Mouse (Mus musculus) neural tube, embryonic 14.5 days (tissue): ENCODE results near the gene Paqr7. TPM values are rescaled to one million over a fixed set of nuclear protein-coding genes. Genes with fewer than 3 reads are reported as not detected.
"Not testable (repeated sequence)": the region's sequence is repeated elsewhere in the genome, so short reads cannot be mapped to it uniquely, and the experiment has no call there.

ENCODE experiments used
- ATAC-seq: fragments of 200-750 bp; cut with Nextera tagmentation; 2 replicates; pipeline ENCODE4 v1.8.0; 2017; ENCODE audit warnings: low read depth, mild to moderate bottlenecking, moderate TSS enrichment, moderate library complexity
- H3K27ac ChIP-seq: fragments of 300-500 bp; sonication (generic); 2 replicates; pipeline ENCODE4 v1.5.1; 2014; ENCODE audit warnings: low read depth, mild to moderate bottlenecking, control low read depth, low read length, moderate library complexity, mixed read lengths
- H3K27me3 ChIP-seq: fragments of 300-500 bp; sonication (generic); 2 replicates; pipeline ENCODE4 v1.6.1; 2014; ENCODE audit warnings: low read length; ENCODE audit not compliant: control insufficient read depth, insufficient read depth
- H3K36me3 ChIP-seq: fragments of 300-500 bp; sonication (generic); 2 replicates; pipeline ENCODE4 v1.6.1; 2014; ENCODE audit warnings: low read length, mixed read lengths; ENCODE audit not compliant: control insufficient read depth, insufficient read depth
- H3K4me1 ChIP-seq: fragments of 300-500 bp; sonication (generic); 2 replicates; pipeline ENCODE4 v1.6.1; 2014; ENCODE audit warnings: low read length; ENCODE audit not compliant: control insufficient read depth, insufficient read depth
- H3K4me2 ChIP-seq: fragments of 300-500 bp; sonication (generic); 2 replicates; pipeline ENCODE4 v1.6.1; 2014; ENCODE audit warnings: mild to moderate bottlenecking, low read depth, low read length, control low read depth
- H3K4me3 ChIP-seq: fragments of 300-500 bp; sonication (generic); 2 replicates; pipeline ENCODE4 v1.5.1; 2014; ENCODE audit warnings: low read depth, low read length, control low read depth, mixed read lengths
- H3K9ac ChIP-seq: fragments of 300-500 bp; sonication (generic); replicated peaks from 2 replicates; pipeline ENCODE4 v1.6.1; 2014; ENCODE audit warnings: low read depth, mild to moderate bottlenecking, control low read depth, low read length, mixed read lengths
- H3K9me3 ChIP-seq: fragments of 300-500 bp; sonication (generic); 2 replicates; pipeline ENCODE4 v1.6.1; 2016; ENCODE audit warnings: low read length; ENCODE audit not compliant: control insufficient read depth
- WGBS: fragments of 180-500 bp; shearing (Covaris S2); extraction: QIAGEN DNeasy Blood & Tissue Kit; methylation state at CpG from one replicate; pipeline ENCODE4 v1.1.7; 2014; 5-methylcytosine and 5-hydroxymethylcytosine counted together
- polyA plus RNA-seq: library from polyadenylated mRNA; unstranded; fragments of >200 nt; fragmentation: Nextera tagmentation; extraction: Ambion mirVana; gene quantifications from 2 replicates; pipeline ENCODE4 v1.2.1, GENCODE M21; 2014

Paqr7 gene
- polyA plus RNA-seq, 1 experiment from 2014 or later: 13.7 TPM

GRCm38 (mm10) chr4:134494161-134494560 is 2.3 kb upstream of the Paqr7 start:
- not testable (repeated sequence) for H3K36me3 ChIP-seq, H3K9ac ChIP-seq, H3K4me3 ChIP-seq, ATAC-seq, H3K9me3 ChIP-seq, H3K27me3 ChIP-seq, H3K27ac ChIP-seq, H3K4me2 ChIP-seq
- peaks cover 15% of the 10 kb centered on the region for H3K4me1 ChIP-seq
- WGBS: 87% methylated on average over 6 of the region's 6 CpGs

GRCm38 (mm10) chr4:134494780-134495545 is 1.5 kb upstream of the Paqr7 start:
- H3K27me3 ChIP-seq: no peaks in the 10 kb centered on the region
- H3K9ac ChIP-seq: no peak overlapping the region
- H3K9me3 ChIP-seq: no peaks in the 10 kb centered on the region
- no peak for ATAC-seq
- no peak overlapping the region for H3K4me2 ChIP-seq
- no peaks in the 10 kb centered on the region for H3K36me3 ChIP-seq
- whole genome bisulfite sequencing: 67% methylated on average over 16 of the region's 16 CpGs
- H3K4me3 ChIP-seq: no peak overlapping the region
- H3K27ac ChIP-seq: no peak overlapping the region
- peaks cover 15% of the 10 kb centered on the region for H3K4me1 ChIP-seq

GRCm38 (mm10) chr4:134495546-134495923 is 962 bp upstream of the Paqr7 start:
- no peaks in the 10 kb centered on the region for H3K36me3 ChIP-seq
- 69% methylated on average over 5 of the region's 5 CpGs for WGBS
- no peaks in the 10 kb centered on the region for H3K9me3 ChIP-seq
- no peak overlapping the region for H3K4me3 ChIP-seq
- no peak overlapping the region for H3K9ac ChIP-seq
- H3K27ac ChIP-seq: no peak overlapping the region
- H3K4me2 ChIP-seq: no peak overlapping the region
- peaks cover 15% of the 10 kb centered on the region for H3K4me1 ChIP-seq
- ATAC-seq: no peak
- no peaks in the 10 kb centered on the region for H3K27me3 ChIP-seq

GRCm38 (mm10) chr4:134497223-134497622 is 726 bp downstream of the Paqr7 start:
- Histone ChIP-seq H3K27ac (peak overlapping the region; percentile 70), H3K4me3 (peak overlapping the region; percentile 47), H3K4me1 (peaks cover 15% of the 10 kb centered on the region), H3K9ac (peak overlapping the region; percentile 66), H3K4me2 (peak overlapping the region; percentile 90), H3K27me3 (no peaks in the 10 kb centered on the region), H3K9me3 (no peaks in the 10 kb centered on the region), H3K36me3 (no peaks in the 10 kb centered on the region)
- 3% methylated on average over 6 of the region's 6 CpGs for WGBS
- ATAC-seq: peak; percentile 52

- Histone ChIP-seq H3K4me2 (peak overlapping the region; percentile 90), H3K27ac (peak overlapping the region; percentile 70), H3K9ac (0 out of 2 replicates have a peak overlapping the region, but pooled peaks have one; percentile 66), H3K4me3 (peak overlapping the region; percentile 47), H3K4me1 (peaks cover 15% of the 10 kb centered on the region), H3K27me3 (no peaks in the 10 kb centered on the region), H3K9me3 (no peaks in the 10 kb centered on the region), H3K36me3 (no peaks in the 10 kb centered on the region)
- 58% methylated on average over 12 of the region's 12 CpGs for WGBS
- no peak for ATAC-seq
Observed at GRCm38 (mm10) chr4:134497986-134498731, 1.7 kb downstream of the Paqr7 start.

GRCm38 (mm10) chr4:134498983-134499382 is 2.5 kb downstream of the Paqr7 start:
- Histone ChIP-seq H3K4me1 (peaks cover 15% of the 10 kb centered on the region), H3K27ac (peak overlapping the region; percentile 64; the same call in 1 of the 2 replicates)
- not testable (repeated sequence) for H3K9ac ChIP-seq, H3K9me3 ChIP-seq, ATAC-seq, H3K36me3 ChIP-seq, H3K4me2 ChIP-seq, H3K4me3 ChIP-seq, H3K27me3 ChIP-seq
- WGBS: 84% methylated on average over 6 of the region's 6 CpGs

GRCm38 (mm10) chr4:134501095-134501494 is 4.6 kb downstream of the Paqr7 start:
- no peak overlapping the region for H3K9ac ChIP-seq
- no peak overlapping the region for H3K27ac ChIP-seq
- H3K4me3 ChIP-seq: no peak overlapping the region
- ATAC-seq: no peak
- peaks cover 9% of the 10 kb centered on the region; the same call in 1 of the 2 replicates for H3K4me1 ChIP-seq
- WGBS: 95% methylated on average over 6 of the region's 6 CpGs
- no peaks in the 10 kb centered on the region for H3K36me3 ChIP-seq
- no peaks in the 10 kb centered on the region for H3K27me3 ChIP-seq
- no peak overlapping the region for H3K4me2 ChIP-seq
- H3K9me3 ChIP-seq: no peaks in the 10 kb centered on the region

GRCm38 (mm10) chr4:134503686-134504357 is 7.3 kb downstream of the Paqr7 start:
- Histone ChIP-seq H3K4me3 (no peak overlapping the region), H3K27ac (no peak overlapping the region), H3K9ac (no peak overlapping the region), H3K27me3 (no peaks in the 10 kb centered on the region), H3K9me3 (no peaks in the 10 kb centered on the region), H3K4me1 (no peaks in the 10 kb centered on the region), H3K4me2 (no peak overlapping the region), H3K36me3 (no peaks in the 10 kb centered on the region)
- WGBS: 74% methylated on average over 4 of the region's 4 CpGs
- no peak for ATAC-seq
